Mouse (Mus musculus): Measurements from ENCODE around the gene Aaas.

Aaas gene

DNA sequence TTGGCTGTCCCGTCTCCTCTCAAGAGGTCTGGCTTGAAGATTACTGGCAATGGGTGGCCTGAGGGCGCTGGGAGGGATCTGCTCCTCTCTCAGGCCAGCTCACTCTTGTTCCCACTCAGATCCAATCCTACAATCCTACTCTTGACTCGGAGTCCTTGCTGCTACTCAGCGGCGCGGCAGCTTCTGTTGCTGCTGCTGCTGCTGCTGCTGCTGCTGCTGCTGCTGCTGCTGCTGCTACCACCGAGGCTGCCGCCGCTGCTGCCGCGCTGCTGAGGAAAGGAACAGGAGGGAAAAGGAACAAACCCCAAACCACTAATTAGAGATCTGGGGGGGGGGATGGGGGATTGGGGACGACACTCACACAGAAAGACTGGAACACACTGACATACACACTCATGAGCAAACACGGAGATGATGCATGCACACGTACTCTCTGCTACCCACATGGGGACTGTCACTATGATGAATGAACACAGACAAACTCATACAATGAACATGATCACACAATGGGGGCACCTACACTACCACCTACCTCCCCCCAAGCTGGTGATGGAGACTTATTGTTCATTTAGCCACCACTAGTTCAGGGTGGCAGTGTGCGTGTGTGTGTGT is 16.3 kb upstream of the Aaas start, which contains the start of gene Sp7:
Gene Sp7 (minus strand): TSS at position 450 of the 612 bp plus-strand sequence.
- TF ChIP-seq GATA4 (IDR thresholded peaks at IDR 0.05; ENCODE audit: insufficient replicate concordance, low read length): no peak

DNA sequence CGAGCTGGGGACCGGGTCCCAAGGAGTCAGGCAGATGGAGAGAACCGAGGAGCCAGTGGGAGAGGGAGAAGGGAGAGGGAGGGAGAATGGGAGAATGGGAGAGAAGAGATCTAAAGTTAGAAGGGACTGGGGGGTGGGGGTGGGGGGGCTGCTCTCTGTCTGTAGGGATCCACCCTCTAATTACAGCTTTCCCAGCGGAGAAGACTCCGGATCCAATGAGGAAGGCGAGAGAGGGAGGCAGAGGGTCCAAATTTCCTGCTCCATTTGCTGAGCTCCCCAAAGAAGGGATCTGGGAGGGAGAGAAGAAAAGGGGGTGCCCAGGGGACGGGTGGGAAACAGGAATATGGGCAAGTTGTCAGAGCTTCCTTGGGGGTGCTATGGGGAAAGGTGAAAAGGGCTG is 15.7 kb upstream of the Aaas start:
- TF ChIP-seq GATA4 (IDR thresholded peaks at IDR 0.05; ENCODE audit: insufficient replicate concordance, low read length): no peak

DNA sequence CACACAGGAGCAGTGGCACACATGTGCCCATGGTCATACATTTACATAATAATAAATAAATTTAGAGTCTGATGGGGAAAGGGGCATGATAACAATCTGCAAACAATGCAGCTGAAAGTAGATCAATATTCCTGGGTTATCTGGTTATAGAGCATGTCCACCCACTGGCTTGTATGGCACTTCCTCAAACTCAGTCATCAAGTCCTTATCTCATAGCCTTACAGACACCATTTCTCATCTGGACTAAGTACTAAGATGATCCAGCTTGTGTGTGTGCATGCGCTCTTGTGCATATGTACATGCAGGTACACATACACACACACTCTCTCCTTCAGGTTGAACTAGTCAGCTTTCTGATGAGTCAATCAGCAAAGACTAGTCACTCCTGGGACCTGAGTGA is 14.1 kb upstream of the Aaas start:
- no peak for TF ChIP-seq GATA4 (IDR thresholded peaks at IDR 0.05; ENCODE audit: insufficient replicate concordance, low read length)

DNA sequence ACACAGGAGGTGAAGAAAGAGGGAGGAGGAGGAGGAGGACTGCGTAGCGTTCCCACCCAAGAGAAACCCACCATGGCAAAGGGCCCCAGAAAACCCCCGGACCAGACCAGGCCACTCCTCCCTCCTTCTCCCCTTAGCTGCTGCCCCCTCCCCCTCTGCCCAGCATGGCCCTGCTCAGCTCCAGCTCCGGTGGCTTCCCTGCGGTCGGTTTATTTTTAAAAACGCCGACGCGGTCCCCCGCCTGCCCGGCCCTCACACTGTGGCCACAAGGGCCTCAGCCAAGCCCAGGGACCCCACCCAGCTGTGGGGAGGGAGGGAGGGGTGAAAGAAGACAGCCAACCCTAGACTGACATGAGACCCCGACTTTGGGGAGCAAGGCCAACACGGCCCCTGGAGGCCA is 12.1 kb upstream of the Aaas start:
- TF ChIP-seq GATA4 (IDR thresholded peaks at IDR 0.05; ENCODE audit: insufficient replicate concordance, low read length): no peak

DNA sequence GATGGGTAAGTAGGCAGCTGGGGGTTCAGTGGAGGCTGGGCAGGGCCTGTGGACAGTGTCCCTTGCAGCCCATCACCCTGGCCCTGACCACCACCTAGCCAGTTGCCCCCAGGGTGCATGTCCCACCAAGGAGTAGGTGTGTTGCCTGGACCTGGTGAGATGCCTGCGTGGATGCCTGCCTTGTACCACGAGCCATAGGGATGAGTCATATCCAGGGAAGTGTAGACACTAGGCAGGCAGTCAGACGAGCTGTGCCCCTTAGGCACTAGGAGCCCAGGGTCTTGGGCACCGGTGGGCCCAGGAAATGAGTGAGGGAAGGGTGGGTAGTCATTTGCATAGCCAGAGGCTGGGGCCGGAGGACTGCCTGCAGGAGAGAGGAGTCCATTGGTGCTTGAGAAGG is 8.3 kb upstream of the Aaas start:
- TF ChIP-seq GATA4 (IDR thresholded peaks at IDR 0.05; ENCODE audit: insufficient replicate concordance, low read length): no peak

DNA sequence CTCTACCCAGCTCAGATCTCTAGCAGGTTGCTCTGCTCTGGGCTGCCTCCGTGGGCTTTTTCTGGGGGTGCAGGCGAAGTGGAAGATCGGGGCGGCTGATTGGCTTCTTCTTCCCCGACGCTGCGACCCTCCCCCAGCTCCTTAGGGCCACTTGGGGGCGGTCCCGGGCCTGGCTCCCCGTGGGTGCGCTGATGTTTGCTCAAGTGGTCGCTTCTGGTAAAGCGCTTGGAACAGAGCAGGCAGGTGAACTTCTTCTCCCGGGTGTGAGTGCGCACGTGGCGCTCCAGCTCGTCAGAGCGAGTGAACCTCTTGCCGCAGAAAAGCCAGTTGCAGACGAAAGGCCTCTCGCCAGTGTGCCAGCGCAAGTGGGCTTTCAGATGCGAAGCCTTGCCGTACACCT is 7.6 kb upstream of the Aaas start:
- no peak for TF ChIP-seq GATA4 (IDR thresholded peaks at IDR 0.05; ENCODE audit: insufficient replicate concordance, low read length)

DNA sequence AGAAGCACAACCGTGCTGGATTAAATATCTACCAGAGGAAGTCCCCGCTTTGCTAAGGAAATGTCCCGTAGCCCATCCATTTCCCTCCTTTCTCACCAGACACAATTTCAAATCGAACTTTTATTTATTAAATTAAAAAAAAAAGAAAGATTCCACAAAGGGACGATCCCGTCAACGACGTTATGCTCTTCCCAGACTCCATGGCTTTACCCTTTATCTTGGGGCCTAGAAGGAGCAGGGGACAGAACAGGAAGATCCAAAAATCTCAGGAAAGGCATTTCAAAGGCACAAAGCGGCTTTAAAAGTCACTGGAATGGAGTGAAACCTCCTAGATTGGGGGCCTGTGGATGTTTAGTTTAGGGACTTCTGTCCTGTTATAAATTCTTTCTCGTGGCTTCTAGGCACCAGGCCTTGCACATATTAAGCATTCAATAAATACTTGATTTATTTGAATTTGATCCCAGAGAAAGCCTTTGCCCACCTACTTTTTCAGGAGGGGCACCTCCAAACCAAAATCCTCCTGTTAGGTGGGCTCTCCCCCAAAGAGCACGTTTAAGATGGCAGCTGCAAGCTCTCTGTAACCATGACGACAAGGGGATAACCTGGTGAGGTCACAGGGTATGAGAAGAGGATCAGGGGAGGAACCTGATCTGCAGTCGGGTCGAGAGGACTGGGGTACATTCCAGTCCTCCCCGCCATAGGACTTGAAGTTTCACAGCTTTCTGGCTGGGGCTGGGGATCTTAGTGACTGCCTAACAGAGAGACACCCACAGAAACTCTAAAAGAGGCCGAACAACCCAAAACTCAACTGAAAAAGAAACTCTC is 6.1 kb upstream of the Aaas start:
- TF ChIP-seq GATA4 (IDR thresholded peaks at IDR 0.05; ENCODE audit: insufficient replicate concordance, low read length): no peak

DNA sequence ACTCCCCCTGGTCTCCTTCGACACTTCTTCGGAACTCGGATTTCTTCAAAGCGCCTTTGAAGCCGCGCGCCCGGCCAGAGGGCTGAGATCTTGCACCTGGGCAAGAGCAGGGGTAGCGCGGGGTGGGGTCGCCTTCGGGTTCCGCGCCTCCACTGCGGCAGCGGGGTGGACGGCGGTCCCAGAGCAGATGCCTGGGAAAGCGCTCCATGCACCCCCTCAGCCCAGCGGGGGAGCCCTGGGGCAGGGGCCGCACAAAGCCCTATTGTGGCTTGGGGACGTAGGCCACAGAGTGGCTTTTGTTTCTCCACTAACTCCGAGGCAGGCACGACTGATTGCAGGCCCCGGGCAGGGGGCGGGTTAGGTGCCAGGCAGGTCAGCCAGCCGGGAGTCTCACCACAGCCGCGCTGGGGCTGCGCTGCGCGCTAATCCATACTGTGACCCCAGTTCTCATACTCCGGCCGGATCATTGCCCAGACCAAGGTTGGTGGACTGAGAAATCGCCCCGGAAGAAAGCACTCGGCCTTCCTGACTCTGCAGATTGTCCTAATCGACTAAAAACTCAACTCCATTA is 5.4 kb upstream of the Aaas start:
- TF ChIP-seq GATA4 (IDR thresholded peaks at IDR 0.05; ENCODE audit: insufficient replicate concordance, low read length): no peak

DNA sequence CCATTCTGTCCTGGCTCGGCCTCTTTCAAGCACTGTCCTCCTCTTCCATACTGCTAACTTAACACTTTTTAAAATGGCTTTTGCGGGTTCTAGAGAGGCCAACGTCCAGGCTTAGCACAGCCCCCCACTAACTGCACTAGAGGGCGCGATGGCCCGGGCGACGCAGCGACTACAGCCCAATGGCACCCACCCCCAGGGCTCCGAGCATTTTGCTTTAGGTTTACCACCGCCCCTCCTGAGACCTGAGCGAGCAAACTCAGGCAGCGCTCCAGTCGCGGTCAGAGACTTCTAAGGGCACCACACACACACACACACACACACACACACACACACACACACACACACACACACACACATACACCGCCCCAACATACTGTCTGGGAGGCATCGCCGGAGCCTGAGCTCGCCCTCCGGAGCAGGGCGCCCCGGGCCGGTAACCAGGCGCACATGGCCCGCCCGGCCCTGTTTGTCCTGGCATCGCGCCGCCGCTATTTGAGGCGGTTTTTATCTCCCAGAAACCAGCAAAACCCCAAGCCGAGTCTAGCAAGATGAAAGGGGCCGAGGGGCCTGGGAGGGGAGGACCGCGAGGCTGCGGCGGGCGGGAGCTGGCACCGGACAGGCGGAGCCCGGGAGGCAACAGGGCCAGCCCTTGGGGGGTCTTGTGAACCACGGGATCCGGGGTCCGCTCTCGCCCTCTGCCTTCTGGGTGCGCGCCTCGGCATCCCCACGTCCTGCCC is 4.7 kb upstream of the Aaas start:
- TF ChIP-seq GATA4 (IDR thresholded peaks at IDR 0.05; ENCODE audit: insufficient replicate concordance, low read length): no peak

DNA sequence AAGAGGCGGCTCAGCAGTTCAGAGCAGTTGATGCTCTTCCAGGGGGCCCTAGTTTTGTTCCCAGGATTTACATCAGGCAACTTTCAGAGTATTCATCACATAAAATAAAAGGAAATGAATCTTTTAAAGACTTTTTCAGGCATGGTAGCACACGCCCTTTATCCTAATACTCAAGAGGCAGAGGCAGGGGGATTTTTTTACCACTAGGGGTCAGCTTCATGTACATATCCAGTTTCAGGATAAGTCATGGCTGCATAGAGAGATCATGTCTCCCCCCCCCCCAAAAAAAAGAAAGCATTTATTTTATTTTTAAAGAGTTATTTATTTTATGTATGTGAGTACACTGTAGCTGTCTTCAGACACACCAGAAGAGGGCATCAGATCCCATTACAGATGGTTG is 3.4 kb upstream of the Aaas start:
- TF ChIP-seq GATA4 (IDR thresholded peaks at IDR 0.05; ENCODE audit: insufficient replicate concordance, low read length): no peak

DNA sequence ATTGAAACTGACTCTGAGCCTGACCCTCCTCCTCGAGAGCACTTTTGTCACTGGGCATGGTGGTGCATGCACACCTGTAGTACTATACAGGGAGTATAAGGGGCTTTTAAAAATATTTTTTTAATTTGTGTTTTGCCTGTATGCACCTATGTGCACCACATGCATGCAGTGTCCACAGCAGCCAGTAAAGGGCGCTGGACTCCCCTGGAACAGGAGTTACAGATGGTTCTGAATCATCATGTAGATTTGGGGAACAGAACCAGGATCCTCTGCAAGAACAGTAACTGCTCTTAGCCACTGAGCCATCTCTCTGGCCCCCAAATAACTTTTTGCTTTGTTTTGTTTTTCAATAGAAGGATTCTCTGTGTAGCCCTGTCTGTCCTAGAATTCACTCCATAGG is 1.6 kb upstream of the Aaas start:
- no peak for TF ChIP-seq GATA4 (IDR thresholded peaks at IDR 0.05; ENCODE audit: insufficient replicate concordance, low read length)

DNA sequence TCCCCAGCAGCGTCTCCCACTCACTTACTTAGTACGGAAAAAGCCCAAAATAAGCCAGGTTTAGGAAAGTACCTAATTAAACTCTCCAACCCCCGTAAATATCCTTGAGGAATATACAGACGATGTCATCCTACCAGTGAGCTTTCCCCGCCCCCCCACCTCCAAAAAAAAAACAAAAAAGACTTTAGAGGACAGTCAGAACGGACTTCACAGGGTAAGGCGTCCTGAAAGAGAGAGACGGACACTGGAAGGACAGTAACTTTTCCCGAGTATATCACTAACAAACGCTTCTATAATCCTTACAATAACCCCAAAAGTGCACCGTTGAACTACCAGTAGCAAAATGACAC is 346 bp upstream of the Aaas start:
- TF ChIP-seq GATA4 (IDR thresholded peaks at IDR 0.05; ENCODE audit: insufficient replicate concordance, low read length): no peak

DNA sequence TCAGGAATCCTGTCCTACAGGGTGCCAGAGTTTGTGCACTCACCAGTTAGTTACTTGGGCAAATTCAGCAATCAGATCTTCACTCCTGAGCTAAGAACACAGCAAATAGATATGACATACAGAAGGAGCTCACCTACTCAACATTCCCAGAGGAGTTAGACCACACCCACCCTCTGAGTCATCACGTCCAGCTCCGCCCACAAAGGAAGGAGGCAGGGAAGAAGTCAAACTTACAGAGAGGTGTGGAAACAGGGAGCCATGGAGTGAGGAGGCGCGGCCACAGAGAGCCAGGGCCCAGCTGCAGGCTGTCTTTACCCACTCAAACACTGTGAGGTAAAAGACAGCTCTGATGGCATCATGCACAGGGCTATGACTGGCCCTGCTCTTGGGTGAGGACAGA is 4.1 kb downstream of the Aaas start:
- TF ChIP-seq GATA4 (IDR thresholded peaks at IDR 0.05; ENCODE audit: insufficient replicate concordance, low read length): no peak

DNA sequence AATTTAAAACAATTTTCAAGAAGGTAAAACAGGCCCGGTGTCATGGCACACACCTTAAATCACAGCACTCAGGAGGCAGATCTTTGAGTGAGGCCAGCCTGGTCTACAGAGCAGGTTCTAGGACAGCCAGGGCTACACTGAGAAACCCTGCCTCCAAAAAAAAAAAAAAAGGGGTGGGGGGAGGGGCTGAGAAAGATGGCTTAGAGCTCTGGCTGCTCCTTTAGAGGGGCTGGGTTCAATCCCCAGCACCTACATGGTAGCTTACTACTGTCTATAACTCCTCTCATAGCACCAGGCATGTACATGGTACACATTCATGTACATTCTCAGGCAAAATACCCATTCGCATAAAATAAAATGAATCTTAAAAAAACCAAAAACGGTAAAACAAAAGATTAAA is 6.1 kb downstream of the Aaas start:
- TF ChIP-seq GATA4 (IDR thresholded peaks at IDR 0.05; ENCODE audit: insufficient replicate concordance, low read length): no peak

DNA sequence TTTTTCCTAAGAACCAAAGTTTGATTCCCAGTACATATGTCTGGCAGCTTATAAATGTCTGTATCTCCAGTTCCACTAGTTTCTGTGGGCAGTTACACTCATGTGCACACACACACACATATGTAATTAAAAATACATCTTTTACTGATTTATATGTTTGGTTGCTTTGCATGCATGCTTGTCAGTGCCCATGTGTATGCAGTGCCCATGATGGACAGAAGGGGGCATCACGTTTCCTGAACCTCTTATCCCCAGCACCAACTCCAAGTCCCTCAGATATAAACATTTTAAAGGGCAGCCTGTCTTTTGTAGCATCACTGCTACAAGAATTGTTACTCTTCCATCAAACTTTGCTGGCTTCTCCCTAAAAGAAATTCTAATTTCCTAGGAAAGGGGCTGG is 9.0 kb downstream of the Aaas start:
- no peak; the same call in 1 of the 2 replicates for TF ChIP-seq GATA4 (IDR thresholded peaks at IDR 0.05; ENCODE audit: insufficient replicate concordance, low read length)

DNA sequence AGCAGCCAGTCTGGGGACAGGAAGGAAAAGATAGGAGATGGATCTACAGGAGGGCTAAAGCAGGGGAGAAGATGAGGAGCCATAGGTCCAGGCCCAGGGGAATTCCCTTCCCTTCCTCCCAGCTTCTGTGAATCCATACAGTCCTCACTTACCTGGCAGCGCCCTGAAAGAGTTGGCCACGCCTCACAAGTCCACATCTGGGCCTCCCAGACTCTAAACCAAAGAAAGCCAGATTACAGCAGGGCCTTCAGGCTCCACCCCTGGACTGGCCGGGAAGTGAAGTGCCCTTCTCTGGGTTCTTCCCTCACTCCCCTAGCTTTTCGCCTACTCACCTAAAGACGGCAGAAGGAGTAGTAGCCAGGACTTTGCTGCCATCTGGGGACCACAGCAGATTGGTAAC is 11.0 kb downstream of the Aaas start:
- TF ChIP-seq GATA4 (IDR thresholded peaks at IDR 0.05; ENCODE audit: insufficient replicate concordance, low read length): no peak
